Mouse (Mus musculus): ENCODE measurements at regions not wholly inside any gene's neighbourhood (a gene's known extent, or its start where the extent isn't known, plus 50 kb on each side); places are given as distances from the start of the nearest gene placed in this dataset.

- TF ChIP-seq POLR2A (IDR thresholded peaks at IDR 0.05; ENCODE audit: control insufficient read depth, extremely low read depth, insufficient read depth, low read length, poor library complexity) (no peak), CTCF (IDR thresholded peaks at IDR 0.05; ENCODE audit: borderline replicate concordance, control insufficient read depth, extremely low read depth, insufficient read depth, low read length, poor library complexity) (no peak)
Measured at GRCm38 (mm10) chr12:70715836-70716235, 109.5 kb upstream of the Frmd6 start.

Data from thymus, adult 2 months (tissue).